Mouse (Mus musculus): ENCODE data around the gene Cyp4b1.

DNA sequence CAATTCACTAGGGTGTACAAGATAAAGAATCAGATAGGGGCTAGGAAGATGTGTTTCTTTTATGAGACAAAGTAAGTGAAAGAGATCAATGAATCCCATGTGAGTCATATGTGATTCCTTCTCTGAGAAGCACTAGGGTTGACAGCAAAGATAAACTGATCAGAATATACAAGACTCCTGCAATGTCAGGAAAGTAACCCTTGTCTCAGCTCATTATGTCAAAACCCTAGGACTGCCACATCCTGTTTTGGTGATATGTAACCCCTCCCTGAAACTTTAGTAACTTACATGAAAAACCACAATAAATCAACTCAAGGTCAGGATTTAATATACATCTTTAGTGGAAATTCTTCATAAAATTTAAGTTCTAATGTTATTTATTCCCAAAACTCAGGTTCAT is 33.5 kb downstream of the Cyp4b1 start:
- no peak for TF ChIP-seq CTCF (conservative IDR thresholded peaks at IDR 0.05; ENCODE audit: low read length)
- no peak for TF ChIP-seq NANOG (IDR thresholded peaks at IDR 0.05; ENCODE audit: borderline replicate concordance, low read length)
- no peak for TF ChIP-seq POU5F1 (IDR thresholded peaks at IDR 0.05; ENCODE audit: borderline replicate concordance, low read length)

Measured in E14TG2a.4 (cell line).